Mouse (Mus musculus) ZHBTc4 (cell line): ENCODE measurements around the gene Hs1bp3.

Experiments
- DNase-seq: peaks from one replicate; pipeline ENCODE4 v3.0.0-alpha.2; 2011; ENCODE audit warnings: low read depth, low spot score

The Hs1bp3 gene

GRCm38 (mm10) chr12:8362400-8362799, 49.2 kb downstream of the Hs1bp3 start:
- DNase-seq: no peak

DNA sequence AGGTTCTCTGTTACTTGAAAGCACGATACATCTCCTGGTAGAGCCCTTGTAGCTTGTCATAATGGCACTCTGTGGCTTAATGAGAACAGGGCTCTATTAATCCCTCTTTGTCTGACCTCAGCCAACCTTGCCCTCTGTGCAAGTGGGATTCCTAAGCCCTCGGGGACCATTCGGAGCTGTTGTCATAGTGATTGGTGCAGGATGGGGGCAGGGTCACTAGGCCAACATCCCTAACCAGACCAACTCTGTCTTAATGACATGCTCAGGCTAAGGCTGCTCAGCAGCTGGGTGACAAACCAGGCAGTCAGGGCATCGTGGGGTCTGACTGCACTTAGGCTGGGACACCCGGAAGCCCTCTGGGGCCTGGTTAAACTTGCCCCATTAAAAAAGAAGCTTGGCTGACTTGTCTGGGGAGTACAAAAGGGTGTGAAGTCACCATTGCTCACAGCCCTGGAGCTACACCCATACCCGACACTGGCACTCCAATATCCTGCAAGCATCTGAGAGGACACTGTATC, 51.1 kb downstream of the Hs1bp3 start:
- DNase-seq: no peak

- DNase-seq: no peak
Measured at GRCm38 (mm10) chr12:8365336-8365735, 52.1 kb downstream of the Hs1bp3 start.

DNA sequence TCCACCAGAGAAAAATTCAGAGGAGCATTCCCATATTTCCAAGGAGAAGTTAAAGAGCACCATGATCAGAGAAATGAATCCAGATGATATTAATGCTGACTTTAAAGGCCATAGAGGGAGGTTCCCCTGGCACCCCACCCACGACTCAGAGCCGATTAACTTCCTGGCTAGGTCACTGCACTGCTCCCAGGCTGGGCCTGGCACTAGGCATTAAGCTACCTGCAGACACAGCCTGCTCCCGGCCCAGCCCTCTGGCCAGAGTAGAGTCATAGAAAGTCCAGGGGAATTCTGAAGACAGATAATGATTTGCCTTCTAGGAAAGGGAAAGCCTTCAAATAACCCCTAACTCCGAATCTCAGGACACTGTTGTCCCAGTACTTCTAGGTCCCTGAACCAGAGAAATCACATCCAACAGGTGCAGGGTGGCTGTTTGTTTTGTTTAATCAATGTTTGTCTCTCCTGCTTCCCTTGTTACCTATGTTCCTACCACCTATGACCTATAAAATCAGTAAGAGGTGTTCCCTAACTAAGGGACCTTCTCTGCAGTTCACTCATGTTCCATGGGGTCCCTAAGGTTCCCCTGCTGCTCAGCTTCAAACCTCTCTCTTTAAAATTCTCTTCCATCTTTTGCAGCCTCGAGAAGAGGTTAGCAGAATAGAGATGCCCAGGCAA, 52.8 kb downstream of the Hs1bp3 start:
- DNase-seq: no peak

- no peak for DNase-seq
Measured at GRCm38 (mm10) chr12:8366688-8367087, 53.5 kb downstream of the Hs1bp3 start.

DNA sequence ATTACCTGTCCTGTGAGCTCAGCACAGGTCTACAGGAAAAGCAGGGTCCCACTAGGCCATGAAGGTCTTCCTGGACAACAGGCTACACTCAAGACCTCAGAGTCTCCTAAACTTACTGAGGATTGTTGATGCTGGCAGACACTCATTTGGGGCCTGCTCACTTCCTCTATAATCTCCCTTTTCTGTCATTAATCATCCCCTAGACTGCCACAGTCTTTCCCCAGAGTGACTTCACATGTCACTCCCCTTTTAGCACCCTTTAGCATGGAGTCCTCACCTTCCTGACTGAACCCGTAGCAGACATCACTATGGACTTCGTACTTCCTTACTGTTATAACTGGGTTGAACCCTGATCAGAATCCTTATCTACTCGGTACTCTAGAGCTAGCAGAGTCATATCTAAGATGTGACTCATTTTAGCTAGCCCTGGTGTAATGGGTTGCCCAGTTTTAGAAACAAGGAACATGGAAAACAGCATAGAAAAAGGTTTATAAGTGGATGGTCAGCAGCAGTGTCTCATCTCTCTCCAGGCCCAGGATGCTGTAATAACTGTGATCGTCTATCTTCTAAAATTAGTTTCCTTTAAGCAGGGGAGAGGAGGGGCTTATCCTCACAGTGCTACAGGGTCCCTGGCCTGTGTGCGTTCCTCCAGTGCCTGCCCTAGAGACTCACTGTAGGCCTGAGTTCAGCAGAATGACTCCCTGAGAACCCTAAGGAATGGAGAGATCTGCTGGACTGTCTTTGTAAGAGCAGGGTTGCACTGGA, 58.7 kb downstream of the Hs1bp3 start:
- no peak for DNase-seq

DNA sequence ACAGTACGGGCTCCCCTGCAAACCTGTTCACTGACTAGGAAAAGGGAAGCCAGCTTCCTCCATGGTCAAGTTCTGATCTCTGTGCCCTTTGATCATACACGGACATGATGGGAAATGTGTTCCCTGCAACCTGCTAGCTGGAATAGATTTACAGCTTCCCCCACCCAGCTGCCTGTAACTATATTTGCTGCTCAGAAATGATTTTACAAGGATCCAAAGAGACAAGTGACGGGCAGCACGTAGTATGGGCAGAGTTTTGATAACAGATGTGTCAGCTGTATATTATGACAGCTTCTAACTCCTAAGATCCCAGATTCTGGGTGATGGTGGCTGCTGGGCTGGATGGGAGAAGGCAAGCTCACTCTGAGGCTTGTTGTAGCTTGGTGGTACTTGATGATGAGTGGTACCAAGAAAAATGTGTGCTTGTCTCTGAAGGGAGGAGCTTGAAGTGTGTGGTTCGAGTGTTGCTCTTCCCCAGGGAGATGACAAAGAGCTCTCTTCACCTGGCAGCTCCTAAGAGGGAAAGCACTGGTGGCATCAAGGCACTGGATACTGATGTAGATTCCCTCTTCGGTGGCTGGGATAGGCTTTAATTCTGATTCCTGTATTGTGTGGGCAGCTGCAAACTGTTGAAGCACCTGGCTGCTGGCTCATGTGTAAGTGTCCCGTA, 59.4 kb downstream of the Hs1bp3 start:
- no peak for DNase-seq

DNA sequence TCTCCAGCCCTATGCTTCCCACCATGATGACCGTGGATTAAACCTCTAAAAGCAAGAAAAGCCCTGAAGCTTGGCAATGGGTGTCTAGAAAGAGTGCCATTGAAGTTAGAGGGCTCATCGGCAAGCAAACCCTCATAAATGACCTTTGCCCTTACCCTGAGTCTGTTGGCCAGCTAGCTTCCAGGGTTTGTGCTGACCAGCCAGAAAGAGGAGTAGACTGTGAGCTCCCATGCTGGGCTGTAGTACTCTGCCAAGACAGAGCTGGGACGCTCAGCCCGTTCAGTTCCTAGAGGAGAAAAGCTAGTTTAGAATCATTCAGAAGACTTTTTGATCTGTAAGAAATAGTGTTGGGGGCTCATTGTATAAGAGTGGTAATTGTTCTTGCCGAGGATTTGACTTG, 60.5 kb downstream of the Hs1bp3 start:
- no peak for DNase-seq

- no peak for DNase-seq
Measured at GRCm38 (mm10) chr12:8377169-8377568, 63.9 kb downstream of the Hs1bp3 start.

DNA sequence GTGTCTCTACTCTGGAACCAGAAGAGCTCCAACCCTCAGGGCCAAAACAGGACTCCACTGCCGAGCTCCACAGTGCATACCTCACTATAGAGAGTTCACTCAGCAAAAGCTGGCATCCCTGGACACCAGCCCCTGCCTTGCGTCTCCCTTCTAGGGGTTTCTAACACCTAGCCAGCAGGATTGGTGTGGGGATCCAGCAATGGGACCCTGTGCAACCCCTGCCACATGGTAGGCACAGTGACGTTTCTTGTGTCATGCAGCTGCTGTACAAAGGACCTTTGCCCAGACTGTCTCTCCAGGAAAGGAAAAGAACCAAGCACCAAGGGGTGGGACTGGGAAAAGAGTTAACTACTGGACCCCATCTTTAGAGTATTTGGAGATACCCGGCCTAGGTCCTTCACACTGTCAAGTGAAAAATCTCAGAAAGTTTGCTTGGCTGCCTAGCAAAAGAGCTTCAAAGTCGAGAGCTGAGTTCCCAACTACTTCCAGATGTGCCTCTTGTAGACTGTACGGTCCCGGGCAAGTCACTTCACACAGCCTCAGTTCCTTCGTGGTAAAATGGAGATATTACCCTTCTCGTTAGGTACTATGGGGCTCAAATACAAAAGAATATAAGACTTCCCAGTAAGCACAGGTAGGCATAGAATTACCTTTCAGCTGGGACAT, 64.9 kb downstream of the Hs1bp3 start:
- DNase-seq: no peak

DNA sequence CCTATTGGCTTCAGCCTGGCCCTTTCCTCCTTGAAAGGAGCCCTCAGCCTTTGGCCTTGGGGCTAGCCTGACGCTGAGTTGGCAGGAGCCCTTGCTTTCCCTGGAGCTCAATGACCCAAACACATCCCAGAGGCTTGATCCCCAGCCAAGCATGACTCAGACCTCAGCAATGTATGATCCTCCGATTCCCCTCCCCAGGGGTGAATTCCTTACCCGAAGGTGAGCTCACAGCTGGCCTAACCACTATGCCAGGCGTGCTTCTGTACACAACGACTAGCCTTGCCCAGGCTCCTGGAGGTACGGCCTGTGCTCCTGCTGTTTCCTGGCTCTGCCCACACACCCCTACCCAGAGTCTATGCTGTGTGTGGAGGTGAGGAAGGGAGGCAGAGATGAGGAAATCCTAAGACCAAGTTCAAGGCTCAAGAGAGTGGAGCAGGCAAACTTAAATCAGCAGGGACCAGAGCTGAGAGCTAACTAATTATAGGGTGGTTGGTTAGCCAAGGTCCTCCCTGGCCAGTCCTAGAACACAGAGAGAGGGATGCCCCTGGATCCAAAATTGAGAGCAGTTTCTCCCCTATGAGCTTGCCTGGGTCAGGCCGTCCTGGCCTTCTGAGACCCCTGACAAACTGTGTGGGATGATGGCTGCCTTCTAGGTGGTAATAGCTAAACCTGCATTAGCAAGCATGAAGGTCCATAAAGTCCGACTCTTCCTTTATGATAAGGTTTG, 66.7 kb downstream of the Hs1bp3 start:
- no peak for DNase-seq

DNA sequence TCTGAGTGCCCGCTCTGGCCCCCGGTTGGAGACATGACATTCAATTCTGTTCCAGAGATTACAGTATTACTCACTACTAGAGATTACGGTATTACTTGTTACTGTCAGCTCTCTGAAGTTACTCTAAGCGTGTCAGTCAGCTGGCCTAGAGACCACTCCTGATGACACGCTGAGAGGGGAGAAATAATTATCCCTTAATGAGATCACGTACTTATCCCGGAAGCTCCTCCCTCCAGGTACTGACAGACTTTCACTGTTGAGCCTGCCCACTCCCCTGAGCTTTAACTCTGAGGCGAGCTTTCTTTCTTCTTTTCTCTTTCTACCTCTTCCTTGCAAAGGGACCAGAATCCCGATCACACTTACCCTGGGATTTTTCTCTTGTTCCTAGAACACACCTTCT, 67.7 kb downstream of the Hs1bp3 start:
- no peak for DNase-seq

GRCm38 (mm10) chr12:8381940-8382339, 68.7 kb downstream of the Hs1bp3 start:
- no peak for DNase-seq

- no peak for DNase-seq
Measured at GRCm38 (mm10) chr12:8383822-8384221, 70.6 kb downstream of the Hs1bp3 start.

DNA sequence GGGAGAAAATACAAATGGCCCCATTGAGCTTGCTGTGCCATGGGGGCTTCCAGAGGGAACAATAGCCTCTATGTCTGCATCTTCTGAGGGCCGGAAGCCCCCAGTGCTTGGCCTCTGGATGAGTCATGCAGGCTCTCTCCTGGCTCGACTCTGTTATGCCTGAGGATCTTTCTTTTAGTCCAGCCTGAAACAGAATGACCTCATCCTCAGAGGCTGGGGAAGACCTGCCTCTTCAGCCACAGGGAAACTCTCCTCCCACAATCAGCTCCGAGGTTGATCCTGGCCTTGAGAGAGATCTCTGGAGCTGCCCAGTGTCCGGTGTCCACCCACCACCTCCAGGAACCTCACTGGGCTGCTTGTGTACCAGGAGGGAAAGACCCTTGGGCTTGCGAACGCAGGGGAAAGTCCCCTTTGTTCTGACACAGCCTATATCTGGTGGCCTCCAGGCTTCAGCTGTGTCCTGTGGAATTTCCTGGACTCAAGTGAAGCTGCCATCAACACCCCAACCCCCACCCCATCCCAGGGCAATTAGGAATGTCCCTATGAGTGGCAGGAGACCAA, 73.3 kb downstream of the Hs1bp3 start:
- DNase-seq: no peak

GRCm38 (mm10) chr12:8387281-8387680, 74.0 kb downstream of the Hs1bp3 start:
- no peak for DNase-seq

GRCm38 (mm10) chr12:8388529-8389414, 75.5 kb downstream of the Hs1bp3 start:
- DNase-seq: no peak

- no peak for DNase-seq
Measured at GRCm38 (mm10) chr12:8393226-8393625, 80.0 kb downstream of the Hs1bp3 start.
